Mouse (Mus musculus) heart, adult 2 months (tissue): Measurements from ENCODE around the gene Cmya5. TPM values are rescaled to one million over a fixed set of nuclear protein-coding genes. Genes with fewer than 3 reads are reported as not detected.

Experiments used
- DNase-seq, 2 experiments: peaks; one replicate each; pipeline ENCODE4 v3.0.0; 2021
- H3K27ac ChIP-seq: fragments of 200-600 bp; 2 replicates; pipeline ENCODE4 v1.8.1; 2022
- H3K27me3 ChIP-seq: fragments of 200-500 bp; 2 replicates; pipeline ENCODE4 v1.6.1; 2012; ENCODE audit warnings: mild to moderate bottlenecking, low read length, inconsistent platforms, mixed read lengths; ENCODE audit not compliant: control insufficient read depth, insufficient read depth
- H3K36me3 ChIP-seq: fragments of 200-500 bp; 2 replicates; pipeline ENCODE4 v1.6.1; 2012; ENCODE audit warnings: low read length, inconsistent platforms; ENCODE audit not compliant: control insufficient read depth, insufficient read depth
- H3K4me1 ChIP-seq: fragments of 200-500 bp; 2 replicates; pipeline ENCODE4 v1.6.1; 2011; ENCODE audit warnings: low read length; ENCODE audit not compliant: control insufficient read depth, insufficient read depth
- H3K4me3 ChIP-seq: fragments of 200-600 bp; 2 replicates; pipeline ENCODE4 v1.8.1; 2022
- H3K79me2 ChIP-seq: fragments of 200-500 bp; replicated peaks from 2 replicates; pipeline ENCODE4 v1.6.1; 2012; ENCODE audit warnings: mild to moderate bottlenecking, inconsistent platforms, low read length, moderate library complexity, mixed read lengths; ENCODE audit not compliant: control insufficient read depth, insufficient read depth
- H3K9ac ChIP-seq: fragments of 200-500 bp; 2 replicates; pipeline ENCODE4 v1.6.1; 2012; ENCODE audit warnings: low read depth, mild to moderate bottlenecking, control low read depth, inconsistent platforms, low read length, mixed read lengths
- CTCF ChIP-seq: fragments of 200-600 bp; IDR thresholded peaks from 2 replicates; pipeline ENCODE4 v1.8.1; 2022; ENCODE audit warnings: antibody characterized with exemption, mild to moderate bottlenecking, moderate library complexity
- EP300 ChIP-seq: fragments of 200-500 bp; IDR thresholded peaks from 2 replicates; pipeline ENCODE4 v1.6.1; 2011; ENCODE audit warnings: low read depth, low read length, control low read depth; ENCODE audit not compliant: insufficient read depth
- POLR2A ChIP-seq: fragments of 200-500 bp; IDR thresholded peaks from 2 replicates; pipeline ENCODE4 v1.6.1; 2011; ENCODE audit warnings: mild to moderate bottlenecking, low read depth, low read length, control low read depth; ENCODE audit not compliant: insufficient read depth
- WGBS: fragments of 180-500 bp; shearing (Covaris S2); methylation state at CpG from one replicate; pipeline ENCODE4 v1.1.7; 2018; 5-methylcytosine and 5-hydroxymethylcytosine counted together
- intact Hi-C: fragments of 180-260 bp; cut with DNase I; formaldehyde crosslinking; loops from one replicate; pipeline ENCODE4 v1.15.1; 2025
- polyA plus RNA-seq: library from polyadenylated mRNA; depleted of rRNA; stranded (reverse); fragments of >200 nt; gene quantifications from 2 replicates; pipeline ENCODE4 v1.2.3, GENCODE M21; 2012
- total RNA-seq, 2 experiments: library from RNA; stranded (reverse); gene quantifications; 2 replicates each; pipeline ENCODE4 v1.2.3; 2021

The Cmya5 gene
- total and polyA plus RNA-seq, 3 experiments: 46.3 to 392 (median 335) TPM

DNA sequence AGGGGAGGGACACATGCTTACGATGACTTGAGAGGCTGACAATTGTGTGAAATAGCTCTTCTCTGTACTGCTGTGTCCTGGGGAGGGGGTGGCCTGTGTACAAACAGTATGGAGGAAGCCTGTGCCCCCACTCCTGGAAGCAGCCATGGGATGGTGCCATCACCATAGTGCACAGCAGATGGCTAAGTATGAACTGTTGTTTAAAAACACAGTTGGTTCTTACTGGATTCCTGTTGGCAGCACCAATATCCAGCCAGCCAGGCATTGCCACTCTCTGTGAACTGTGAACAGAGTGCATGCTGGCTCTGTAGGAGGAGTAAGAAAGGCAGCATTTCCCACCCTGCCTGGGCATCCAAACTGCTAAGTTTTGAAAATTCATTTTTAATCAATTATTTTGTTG lies 88.4 kb downstream of the Cmya5 start:
- Histone ChIP-seq H3K27ac (no peak overlapping the region), H3K79me2 (no peaks in the 10 kb centered on the region), H3K9ac (no peak overlapping the region), H3K36me3 (peaks cover 7% of the 10 kb centered on the region), H3K4me3 (no peak overlapping the region), H3K27me3 (no peaks in the 10 kb centered on the region), H3K4me1 (no peaks in the 10 kb centered on the region)
- TF ChIP-seq POLR2A: no peak
- no peak for TF ChIP-seq CTCF
- TF ChIP-seq EP300: no peak
- intact Hi-C loops: no loop called here
- DNase-seq: no peak
- WGBS: 97% methylated on average over 1 of the region's 1 CpGs

DNA sequence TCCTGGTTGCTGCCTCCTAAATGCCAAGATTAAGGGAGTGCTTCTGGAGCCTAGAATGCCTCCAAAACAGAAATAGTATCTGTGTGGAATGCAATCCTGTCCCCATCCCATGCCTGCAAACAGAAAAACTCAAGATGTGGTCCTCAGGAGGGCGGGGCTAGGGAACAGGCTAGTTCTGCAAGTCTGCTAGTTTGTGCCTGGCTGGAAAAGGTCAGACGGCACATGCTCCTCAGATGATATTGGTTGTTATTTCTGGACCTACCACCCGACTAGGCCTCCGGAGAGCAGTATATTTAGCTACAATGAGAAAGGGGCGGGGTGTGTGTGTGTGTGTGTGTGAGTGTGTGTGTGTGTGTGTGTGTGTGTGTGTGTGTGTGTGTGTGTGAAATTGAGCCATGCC lies 93.0 kb downstream of the Cmya5 start:
- Histone ChIP-seq H3K27ac (peak overlapping the region; percentile 16), H3K4me3 (no peak overlapping the region), H3K79me2 (no peaks in the 10 kb centered on the region), H3K4me1 (no peaks in the 10 kb centered on the region), H3K27me3 (no peaks in the 10 kb centered on the region), H3K36me3 (peaks cover 10% of the 10 kb centered on the region), H3K9ac (no peak overlapping the region)
- intact Hi-C loops: no loop called here
- 46% methylated on average over 5 of the region's 5 CpGs for WGBS
- peak; percentile 27 to 55 for DNase-seq
- TF ChIP-seq CTCF (no peak), EP300 (0 out of 2 replicates have a peak, but pooled peaks have one; percentile 59)

DNA sequence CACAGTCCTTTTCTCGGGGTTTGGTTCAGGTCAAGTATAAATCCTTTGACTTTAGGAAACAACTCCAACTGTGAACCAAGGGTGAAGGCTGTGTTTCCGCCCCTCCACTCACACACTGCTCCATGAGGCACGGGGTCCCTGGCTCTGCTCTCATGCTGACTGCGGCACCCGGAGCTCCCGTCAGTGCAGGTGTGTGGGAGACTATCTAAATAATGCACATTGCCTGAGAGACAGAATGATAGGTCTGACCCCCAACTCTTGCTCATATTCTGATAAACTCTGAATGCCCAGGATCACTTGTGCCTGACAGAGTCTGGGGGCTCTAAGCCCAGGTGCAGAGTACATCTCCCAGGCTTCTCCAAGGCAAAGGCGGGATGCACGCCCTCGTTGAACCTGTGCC lies 103.5 kb downstream of the Cmya5 start:
- WGBS: 88% methylated on average over 9 of the region's 9 CpGs
- H3K27me3 ChIP-seq: no peaks in the 10 kb centered on the region
- TF ChIP-seq EP300 (no peak), CTCF (no peak), POLR2A (no peak)
- H3K4me1 ChIP-seq: no peaks in the 10 kb centered on the region
- H3K27ac ChIP-seq: no peak overlapping the region
- no peak for DNase-seq
- H3K79me2 ChIP-seq: no peaks in the 10 kb centered on the region
- intact Hi-C loops: no loop called here
- H3K36me3 ChIP-seq: no peaks in the 10 kb centered on the region
- no peak overlapping the region for H3K9ac ChIP-seq
- no peak overlapping the region for H3K4me3 ChIP-seq

DNA sequence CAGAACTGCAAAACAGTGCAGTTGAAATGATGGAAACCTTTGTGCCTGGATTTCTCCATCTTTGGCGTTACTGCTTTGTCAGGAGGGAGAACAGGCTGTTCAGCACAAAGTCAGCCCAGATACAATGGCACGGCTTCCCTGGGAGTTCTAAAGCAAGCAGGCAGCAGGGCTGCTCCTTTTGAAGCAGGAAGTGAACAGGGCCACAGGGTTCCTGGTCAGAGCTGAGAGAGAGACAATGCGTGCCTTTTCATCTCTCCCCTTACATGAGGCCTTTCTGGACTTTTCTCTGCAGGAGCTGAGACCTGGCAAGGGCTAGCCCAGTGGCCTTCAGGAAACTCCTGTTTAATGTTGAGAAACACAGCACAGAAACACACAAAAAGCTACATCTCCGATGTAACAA lies 108.3 kb downstream of the Cmya5 start:
- TF ChIP-seq EP300 (no peak), CTCF (no peak), POLR2A (no peak)
- Histone ChIP-seq H3K36me3 (no peaks in the 10 kb centered on the region), H3K9ac (no peak overlapping the region), H3K4me1 (no peaks in the 10 kb centered on the region), H3K27me3 (no peaks in the 10 kb centered on the region), H3K27ac (no peak overlapping the region), H3K79me2 (no peaks in the 10 kb centered on the region), H3K4me3 (no peak overlapping the region)
- no peak for DNase-seq
- intact Hi-C loops: no loop called here
- WGBS: 57% methylated on average over 4 of the region's 4 CpGs

DNA sequence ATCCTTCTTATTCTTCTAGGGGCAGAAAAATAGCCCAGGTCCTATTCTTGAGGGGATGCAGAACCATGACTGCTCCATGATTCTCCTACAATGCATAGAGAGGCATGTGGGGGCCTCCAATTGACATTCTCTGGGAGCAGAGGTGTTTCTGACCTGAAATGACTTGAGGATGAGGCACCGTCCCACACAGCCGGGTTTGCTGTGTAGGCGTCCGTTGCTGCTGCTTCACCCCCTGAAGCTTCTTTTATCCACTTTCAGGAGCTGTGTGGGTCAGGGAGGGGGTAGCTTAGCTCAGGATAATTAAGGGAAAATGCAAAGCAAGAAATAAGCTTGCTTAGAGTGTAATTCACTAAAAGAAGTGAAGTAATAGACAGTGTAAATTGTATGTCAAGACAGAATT lies 115.2 kb downstream of the Cmya5 start:
- no peak for TF ChIP-seq POLR2A
- TF ChIP-seq CTCF: no peak
- no peak for TF ChIP-seq EP300
- 85% methylated on average over 4 of the region's 4 CpGs for WGBS
- Histone ChIP-seq H3K4me1 (no peaks in the 10 kb centered on the region), H3K4me3 (no peak overlapping the region), H3K27ac (no peak overlapping the region), H3K79me2 (no peaks in the 10 kb centered on the region), H3K36me3 (no peaks in the 10 kb centered on the region), H3K27me3 (no peaks in the 10 kb centered on the region), H3K9ac (no peak overlapping the region)
- intact Hi-C loops: no loop called here
- DNase-seq: no peak

DNA sequence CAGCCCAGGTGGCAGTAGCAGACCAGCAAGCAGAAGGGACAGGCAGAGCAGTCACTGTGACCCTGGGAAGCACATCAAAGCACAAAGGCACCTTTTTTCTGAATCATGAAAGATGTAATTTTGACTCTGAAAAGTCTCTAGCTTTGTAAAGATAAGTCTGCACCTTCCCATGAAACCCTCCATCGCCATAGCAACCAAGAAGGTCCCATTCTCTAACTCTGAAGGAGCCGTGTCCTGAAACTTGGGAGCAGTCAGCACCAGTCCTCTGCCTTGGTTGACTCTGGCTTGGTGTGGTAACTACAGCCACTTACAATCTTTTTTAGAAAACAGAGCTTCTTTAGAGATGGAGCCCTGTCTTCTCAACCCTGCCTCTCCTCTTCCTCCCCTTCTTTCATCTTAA lies 119.7 kb downstream of the Cmya5 start:
- Histone ChIP-seq H3K79me2 (no peaks in the 10 kb centered on the region), H3K4me3 (no peak overlapping the region)
- DNase-seq: no peak

More for the DNA sequence above, 119.7 kb downstream of the Cmya5 start:
- Histone ChIP-seq H3K36me3 (no peaks in the 10 kb centered on the region), H3K27me3 (no peaks in the 10 kb centered on the region), H3K9ac (no peak overlapping the region), H3K27ac (no peak overlapping the region), H3K4me1 (no peaks in the 10 kb centered on the region)
- no peak for TF ChIP-seq CTCF
- no peak for TF ChIP-seq EP300
- no peak for TF ChIP-seq POLR2A
- intact Hi-C loops: no loop called here
- WGBS: 72% methylated on average over 2 of the region's 2 CpGs
